8 mouse cellular contexts compared by ENCODE assay signal in genomic region chr1:43310711-43311695, GRCm38 (mm10).
DNase-seq lines count a peak whose midpoint lies in the region; ATAC-seq and TF ChIP-seq lines count a peak whose summit lies in the region.
"Had no signal": no experiment of that assay in that cellular context is flagged by ENCODE, and none has a peak within 500 bp of the region (broad histone marks: within the 10 kb centered on the region; RNA-seq: fewer than 3 reads in every experiment).

No protein-coding gene starts in this region.

- peak; percentile 41 for DNase-seq in thymus, adult 2 months
- no peak for DNase-seq in thymus, adult 18-20 months
- peak; percentile 46 to 48 for DNase-seq in kidney, postnatal 25 days
- DNase-seq in cerebellum, adult 9-10 months = no peak
- DNase-seq in gastrocnemius, postnatal 4 days (ENCODE audit: low spot score in 2 of 2) = no peak

- no peak for TF ChIP-seq POLR2A in thymus, adult 2 months (IDR thresholded peaks at IDR 0.05; ENCODE audit: control insufficient read depth, extremely low read depth, insufficient read depth, low read length, poor library complexity)

- 0 out of 2 replicates have a peak overlapping the region, but pooled peaks have one; percentile 2 for H3K27ac ChIP-seq in thymus, adult 2 months (ENCODE audit: control insufficient read depth, insufficient read depth, low read length)
- 0 out of 2 replicates have a peak overlapping the region, but pooled peaks have one; percentile 4 for H3K27ac ChIP-seq in heart, embryonic 12.5 days (ENCODE audit: poor library complexity, severe bottlenecking)
- H3K27ac ChIP-seq in stomach, embryonic 16.5 days (ENCODE audit: low read length) = peak overlapping the region; percentile 34; the same call in 1 of the 2 replicates
- H3K27ac ChIP-seq: macrophage had no signal

- H3K4me2 ChIP-seq in heart, embryonic 12.5 days = no peak overlapping the region
- no peak overlapping the region for H3K4me2 ChIP-seq in stomach, embryonic 16.5 days (ENCODE audit: low read depth, low read length)

- 63% methylated on average over 16 of the region's 16 CpGs for WGBS in thymus, adult 2 months
- WGBS in heart, embryonic 12.5 days = 64% methylated on average over 16 of the region's 16 CpGs
- WGBS in stomach, embryonic 16.5 days = 68% methylated on average over 16 of the region's 16 CpGs

- ATAC-seq in heart, embryonic 12.5 days (ENCODE audit: insufficient number of reproducible peaks, low FRiP score) = no peak
- ATAC-seq in stomach, embryonic 16.5 days (ENCODE audit: insufficient read depth, low FRiP score) = no peak

- H3K4me1 ChIP-seq in thymus, adult 2 months (replicated peaks; ENCODE audit: control insufficient read depth, insufficient read depth, low read length) = peaks cover 14% of the 10 kb centered on the region
- no peaks in the 10 kb centered on the region; the same call in 1 of the 2 replicates for H3K4me1 ChIP-seq in heart, embryonic 12.5 days (replicated peaks)
- H3K4me1 ChIP-seq in stomach, embryonic 16.5 days (ENCODE audit: control insufficient read depth, insufficient read depth, low read length) = no peaks in the 10 kb centered on the region

- no peak overlapping the region for H3K4me3 ChIP-seq in thymus, adult 2 months (ENCODE audit: control insufficient read depth, insufficient read depth, low read length)
- H3K4me3 ChIP-seq in heart, embryonic 12.5 days = no peak overlapping the region
- H3K4me3 ChIP-seq in stomach, embryonic 16.5 days (replicated peaks; ENCODE audit: low read length) = no peak overlapping the region

- no peaks in the 10 kb centered on the region for H3K9me3 ChIP-seq in heart, embryonic 12.5 days (replicated peaks)
- H3K9me3 ChIP-seq in stomach, embryonic 16.5 days (replicated peaks; ENCODE audit: control insufficient read depth, low read length) = no peaks in the 10 kb centered on the region

- H3K9ac ChIP-seq in heart, embryonic 12.5 days = no peak overlapping the region
- H3K9ac ChIP-seq in stomach, embryonic 16.5 days (ENCODE audit: low read length) = no peak overlapping the region

- no peaks in the 10 kb centered on the region for H3K36me3 ChIP-seq in thymus, adult 2 months (ENCODE audit: control insufficient read depth, insufficient read depth, low read length)
- no peaks in the 10 kb centered on the region for H3K36me3 ChIP-seq in heart, embryonic 12.5 days
- H3K36me3 ChIP-seq in stomach, embryonic 16.5 days (ENCODE audit: control insufficient read depth, insufficient read depth, low read length) = no peaks in the 10 kb centered on the region

- TF ChIP-seq CTCF in thymus, adult 2 months (IDR thresholded peaks at IDR 0.05; ENCODE audit: borderline replicate concordance, control insufficient read depth, extremely low read depth, insufficient read depth, low read length, poor library complexity) = no peak

- H3K27me3 ChIP-seq in thymus, adult 2 months (ENCODE audit: control insufficient read depth, insufficient read depth, low read length) = no peaks in the 10 kb centered on the region
- no peaks in the 10 kb centered on the region for H3K27me3 ChIP-seq in heart, embryonic 12.5 days (replicated peaks)
- H3K27me3 ChIP-seq in stomach, embryonic 16.5 days (ENCODE audit: control insufficient read depth, insufficient read depth, low read length) = no peaks in the 10 kb centered on the region

Comparison
In these comparisons a context has a peak if more than half of its experiments do, and no peak if none do; other contexts are left out.
1. DNase-seq: peak in thymus, adult 2 months (single experiment) and kidney, postnatal 25 days (2 of 2); none in thymus, adult 18-20 months (0 of 2), cerebellum, adult 9-10 months (single experiment) and gastrocnemius, postnatal 4 days (0 of 2).
2. Peak in every context shown above with its lines, with median percentiles within 50 percentile points of each other: H3K27ac ChIP-seq.